Mouse (Mus musculus) CH12.LX (cell line): ENCODE measurements at regions not wholly inside any gene's neighbourhood (a gene's known extent, or its start where the extent isn't known, plus 50 kb on each side); places are given as distances from the start of the nearest gene placed in this dataset.

ENCODE experiments used
- CHD1 ChIP-seq: IDR thresholded peaks from 2 replicates; pipeline ENCODE4 v1.6.1; 2012; ENCODE audit warnings: low read depth, low read length, improper control_type of control experiment, inconsistent platforms
- CTCF ChIP-seq, 2 experiments: IDR thresholded peaks in 1 of 2; conservative IDR thresholded peaks in 1 of 2; 2 replicates each; pipeline ENCODE4 v1.5.1; 2011 to 2012; ENCODE audit warnings: low read depth in 2 of 2, low read length in 2 of 2, improper control_type of control experiment in 1 of 2, inconsistent platforms in 1 of 2, mild to moderate bottlenecking in 1 of 2, moderate library complexity in 1 of 2
- EP300 ChIP-seq: IDR thresholded peaks from 2 replicates; pipeline ENCODE4 v1.6.1; 2011; ENCODE audit warnings: low read length, improper control_type of control experiment
- JUND ChIP-seq: conservative IDR thresholded peaks from 2 replicates; pipeline ENCODE4 v1.6.1; 2011; ENCODE audit warnings: low read depth, low read length, improper control_type of control experiment
- NRF1 ChIP-seq: IDR thresholded peaks from 2 replicates; pipeline ENCODE4 v1.6.1; 2014; ENCODE audit warnings: low read depth, mild to moderate bottlenecking, inconsistent platforms, low read length, improper control_type of control experiment, moderate library complexity
- POLR2A ChIP-seq: IDR thresholded peaks from 2 replicates; pipeline ENCODE4 v1.6.1; 2011; ENCODE audit warnings: low read depth, mild to moderate bottlenecking, improper control_type of control experiment, low read length
- RCOR1 ChIP-seq: conservative IDR thresholded peaks from 2 replicates; pipeline ENCODE4 v1.6.1; 2012; ENCODE audit warnings: low read depth, mild to moderate bottlenecking, inconsistent platforms, low read length, improper control_type of control experiment
- SIN3A ChIP-seq: IDR thresholded peaks from 2 replicates; pipeline ENCODE4 v1.6.1; 2012; ENCODE audit warnings: low read length, improper control_type of control experiment, inconsistent platforms
- SMC3 ChIP-seq: IDR thresholded peaks from 2 replicates; pipeline ENCODE4 v1.6.1; 2011; ENCODE audit warnings: low read depth, low read length, improper control_type of control experiment
- USF1 ChIP-seq: IDR thresholded peaks from 2 replicates; pipeline ENCODE4 v1.6.1; 2014; ENCODE audit warnings: low read depth, mild to moderate bottlenecking, inconsistent platforms, low read length, improper control_type of control experiment
- ZNF384 ChIP-seq: IDR thresholded peaks from 2 replicates; pipeline ENCODE4 v1.6.1; 2012; ENCODE audit warnings: low read depth, low read length, improper control_type of control experiment, inconsistent platforms

DNA sequence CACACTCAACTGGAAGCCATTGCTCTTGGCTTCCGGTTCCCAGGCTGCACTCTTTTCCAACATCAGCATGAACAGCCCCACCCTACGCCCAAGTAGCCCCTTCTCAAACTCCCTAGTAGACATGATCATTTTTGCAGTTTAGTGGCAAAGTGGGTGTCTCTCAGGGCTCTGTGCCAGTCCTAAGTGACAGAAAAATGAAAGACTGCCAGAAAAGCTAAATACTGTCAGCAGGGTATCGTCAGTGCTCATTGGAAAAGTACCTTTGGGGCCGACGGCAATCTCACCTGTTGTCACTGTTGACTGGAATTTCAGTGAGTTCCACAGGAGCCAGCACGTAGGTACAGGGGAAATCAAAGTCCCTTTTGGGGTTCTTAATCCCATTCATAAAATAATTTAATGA is 211.0 kb downstream of the Gm10260 start:
- TF ChIP-seq RCOR1 (no peak), SIN3A (no peak), CHD1 (no peak), CTCF (conservative IDR thresholded peaks at IDR 0.05 in 1 of 2, IDR thresholded peaks at IDR 0.05 in 1 of 2; ENCODE audit: low read depth in 2 of 2, low read length in 2 of 2) (no peak), POLR2A (no peak), USF1 (no peak), EP300 (no peak), JUND (no peak), NRF1 (no peak), SMC3 (no peak), ZNF384 (no peak)
